Mouse (Mus musculus): ENCODE measurements around the gene Abcd2. TPM values are rescaled to one million over a fixed set of nuclear protein-coding genes. Genes with fewer than 3 reads are reported as not detected.
A peak's percentile ranks its signal among the peaks of the same experiment; 100 is the strongest.

Abcd2 gene
- 11.5 and 12.4 TPM in 2 replicates for total RNA-seq (2014; rRNA removed)
- polyA plus RNA-seq (2015; fragmentation: Nextera tagmentation; extraction: Ambion mirVana): 11.2 and 12.7 TPM in 2 replicates

GRCm38 (mm10) chr15:91191412-91192222 is at the start of gene Abcd2:
TSS of gene Abcd2 (minus strand) at chr15:91191799.
- peak within 1 kb of the TSS; percentile 82 for H3K27ac ChIP-seq
- H3K27me3 ChIP-seq (ENCODE audit: insufficient read depth, low read length): no peaks in the 10 kb centered on the region
- no peaks in the 10 kb centered on the region for H3K9me3 ChIP-seq (ENCODE audit: low read length)
- ATAC-seq (peak; percentile 94), DNase-seq (ENCODE audit: low spot score) (peak; percentile 88)
- H3K4me1 ChIP-seq (ENCODE audit: insufficient read depth, low read length): no peaks in the 10 kb centered on the region
- WGBS: under 1% methylated on average over 22 of the region's 22 CpGs
- TF ChIP-seq CTCF (IDR thresholded peaks at IDR 0.05; ENCODE audit: low read depth): no peak
- H3K36me3 ChIP-seq (ENCODE audit: insufficient read depth, low read length): no peaks in the 10 kb centered on the region
- H3K4me2 ChIP-seq (ENCODE audit: low read depth, low read length): peak within 1 kb of the TSS; percentile 90
- H3K4me3 ChIP-seq (ENCODE audit: low read length): peak within 1 kb of the TSS; percentile 51
- peak within 1 kb of the TSS; percentile 53 for H3K9ac ChIP-seq (replicated peaks; ENCODE audit: low read length)

GRCm38 (mm10) chr15:91240683-91241335 is 49.2 kb upstream of the Abcd2 start:
- no peaks in the 10 kb centered on the region for H3K9me3 ChIP-seq (ENCODE audit: low read length)
- no peaks in the 10 kb centered on the region for H3K4me1 ChIP-seq (ENCODE audit: insufficient read depth, low read length)
- DNase-seq (ENCODE audit: low spot score) (no peak), ATAC-seq (no peak)
- no peak for TF ChIP-seq CTCF (IDR thresholded peaks at IDR 0.05; ENCODE audit: low read depth)
- H3K27me3 ChIP-seq (ENCODE audit: insufficient read depth, low read length): no peaks in the 10 kb centered on the region
- no peak overlapping the region for H3K4me3 ChIP-seq (ENCODE audit: low read length)
- no peak overlapping the region for H3K27ac ChIP-seq
- H3K36me3 ChIP-seq (ENCODE audit: insufficient read depth, low read length): no peaks in the 10 kb centered on the region
- H3K4me2 ChIP-seq (ENCODE audit: low read depth, low read length): no peak overlapping the region
- no peak overlapping the region for H3K9ac ChIP-seq (replicated peaks; ENCODE audit: low read length)
- 81% methylated on average over 3 of the region's 3 CpGs for WGBS

DNA sequence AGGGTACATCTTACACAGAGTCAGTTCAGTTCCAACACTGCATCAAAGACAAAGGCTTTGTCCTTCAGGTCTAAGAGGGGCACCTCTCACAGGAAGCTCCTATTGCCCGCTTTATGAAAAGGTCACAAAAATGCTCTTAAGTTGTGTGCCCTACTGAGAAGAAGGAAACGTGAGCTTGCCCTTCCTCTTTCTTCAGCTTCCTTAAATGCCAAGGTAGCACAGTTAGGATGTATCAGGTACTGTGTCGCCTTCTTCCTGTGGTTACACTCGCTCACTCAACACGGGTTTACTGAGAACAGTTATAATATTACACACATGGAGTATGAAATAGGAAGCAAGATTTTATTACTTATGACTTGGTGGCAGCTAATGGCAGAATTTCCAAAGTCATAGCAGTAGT is 45.7 kb upstream of the Abcd2 start:
- H3K4me2 ChIP-seq (ENCODE audit: low read depth, low read length): no peak overlapping the region
- no peak for DNase-seq (ENCODE audit: low spot score)
- no peaks in the 10 kb centered on the region for H3K4me1 ChIP-seq (ENCODE audit: insufficient read depth, low read length)
- no peak overlapping the region for H3K4me3 ChIP-seq (ENCODE audit: low read length)
- WGBS: 88% methylated on average over 5 of the region's 5 CpGs
- H3K9ac ChIP-seq (replicated peaks; ENCODE audit: low read length): no peak overlapping the region
- ATAC-seq: no peak
- H3K27me3 ChIP-seq (ENCODE audit: insufficient read depth, low read length): no peaks in the 10 kb centered on the region
- H3K36me3 ChIP-seq (ENCODE audit: insufficient read depth, low read length): no peaks in the 10 kb centered on the region
- no peaks in the 10 kb centered on the region for H3K9me3 ChIP-seq (ENCODE audit: low read length)
- no peak for TF ChIP-seq CTCF (IDR thresholded peaks at IDR 0.05; ENCODE audit: low read depth)
- no peak overlapping the region for H3K27ac ChIP-seq

GRCm38 (mm10) chr15:91206518-91206917 is 14.9 kb upstream of the Abcd2 start:
- TF ChIP-seq CTCF (IDR thresholded peaks at IDR 0.05; ENCODE audit: low read depth): no peak
- H3K4me1 ChIP-seq (ENCODE audit: insufficient read depth, low read length): no peaks in the 10 kb centered on the region
- H3K4me3 ChIP-seq (ENCODE audit: low read length): no peak overlapping the region

GRCm38 (mm10) chr15:91203521-91203920 is 11.9 kb upstream of the Abcd2 start:
- DNase-seq (ENCODE audit: low spot score): no peak
- no peak for ATAC-seq
- no peak overlapping the region for H3K4me2 ChIP-seq (ENCODE audit: low read depth, low read length)
- no peaks in the 10 kb centered on the region for H3K36me3 ChIP-seq (ENCODE audit: insufficient read depth, low read length)
- H3K4me1 ChIP-seq (ENCODE audit: insufficient read depth, low read length): no peaks in the 10 kb centered on the region
- 78% methylated on average over 3 of the region's 3 CpGs for WGBS
- no peak overlapping the region for H3K27ac ChIP-seq
- H3K9me3 ChIP-seq (ENCODE audit: low read length): no peaks in the 10 kb centered on the region
- no peak overlapping the region for H3K9ac ChIP-seq (replicated peaks; ENCODE audit: low read length)
- no peak for TF ChIP-seq CTCF (IDR thresholded peaks at IDR 0.05; ENCODE audit: low read depth)
- no peak overlapping the region for H3K4me3 ChIP-seq (ENCODE audit: low read length)
- no peaks in the 10 kb centered on the region for H3K27me3 ChIP-seq (ENCODE audit: insufficient read depth, low read length)

More at GRCm38 (mm10) chr15:91206518-91206917, 14.9 kb upstream of the Abcd2 start:
- H3K4me2 ChIP-seq (ENCODE audit: low read depth, low read length): no peak overlapping the region
- H3K27me3 ChIP-seq (ENCODE audit: insufficient read depth, low read length): no peaks in the 10 kb centered on the region
- no peak for ATAC-seq
- no peaks in the 10 kb centered on the region for H3K9me3 ChIP-seq (ENCODE audit: low read length)
- no peak overlapping the region for H3K9ac ChIP-seq (replicated peaks; ENCODE audit: low read length)
- DNase-seq (ENCODE audit: low spot score): no peak
- H3K36me3 ChIP-seq (ENCODE audit: insufficient read depth, low read length): no peaks in the 10 kb centered on the region
- no peak overlapping the region for H3K27ac ChIP-seq
- WGBS: 95% methylated on average over 5 of the region's 5 CpGs

- TF ChIP-seq CTCF (IDR thresholded peaks at IDR 0.05; ENCODE audit: low read depth): no peak
- no peaks in the 10 kb centered on the region for H3K9me3 ChIP-seq (ENCODE audit: low read length)
- WGBS: 95% methylated on average over 1 of the region's 1 CpGs
- H3K4me1 ChIP-seq (ENCODE audit: insufficient read depth, low read length): no peaks in the 10 kb centered on the region
- H3K4me2 ChIP-seq (ENCODE audit: low read depth, low read length): no peak overlapping the region
- no peak overlapping the region for H3K4me3 ChIP-seq (ENCODE audit: low read length)
- no peak overlapping the region for H3K9ac ChIP-seq (replicated peaks; ENCODE audit: low read length)
- H3K36me3 ChIP-seq (ENCODE audit: insufficient read depth, low read length): no peaks in the 10 kb centered on the region
- no peak for DNase-seq (ENCODE audit: low spot score)
- no peak for ATAC-seq
- no peaks in the 10 kb centered on the region for H3K27me3 ChIP-seq (ENCODE audit: insufficient read depth, low read length)
- H3K27ac ChIP-seq: no peak overlapping the region
Observed at GRCm38 (mm10) chr15:91202486-91202885, 10.9 kb upstream of the Abcd2 start.

Measured in hindbrain, postnatal 0 days (tissue).